Mouse (Mus musculus) 416B (cell line): ENCODE data around the gene Gm20388.
A peak's percentile ranks its signal among the peaks of the same experiment; 100 is the strongest.

Experiments
- DNase-seq: peaks from one replicate; pipeline ENCODE4 v3.0.0; 2011; ENCODE audit warnings: low read depth

The Gm20388 gene

DNA sequence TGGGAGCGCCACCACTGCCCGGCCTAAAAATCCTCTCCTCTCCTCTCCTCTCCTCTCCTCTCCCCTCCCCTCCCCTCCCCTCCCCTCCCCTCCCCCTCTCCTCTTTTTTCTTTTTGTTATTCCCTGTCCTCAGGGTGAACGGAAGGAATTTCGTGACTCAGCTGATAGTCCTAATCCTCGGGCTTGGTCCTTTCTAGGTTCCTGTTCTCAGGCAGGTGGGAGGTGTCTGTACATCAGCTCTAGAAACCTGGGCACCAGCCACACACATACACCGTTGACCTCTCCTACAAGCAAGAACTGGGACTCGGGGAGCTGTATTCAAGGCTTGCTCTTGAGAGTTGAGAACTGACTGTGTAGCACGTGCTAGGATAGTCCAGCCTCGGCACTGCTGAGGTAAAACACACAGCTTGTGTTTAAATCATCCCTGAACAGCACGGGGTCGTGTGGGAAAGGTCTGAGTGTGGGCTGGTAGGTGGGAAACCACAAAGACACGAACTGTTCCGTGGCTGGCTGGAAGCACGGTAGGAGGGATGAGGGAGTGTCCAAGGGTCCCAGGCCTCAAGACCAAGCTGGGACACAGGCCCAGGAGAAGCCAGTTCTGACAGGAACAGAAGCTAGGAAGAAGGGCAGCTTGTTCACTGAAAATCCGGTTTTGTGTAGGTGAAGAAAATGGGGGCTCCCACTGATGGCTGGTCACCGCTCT, 620.5 kb downstream of the Gm20388 start:
- DNase-seq, result no peak

DNA sequence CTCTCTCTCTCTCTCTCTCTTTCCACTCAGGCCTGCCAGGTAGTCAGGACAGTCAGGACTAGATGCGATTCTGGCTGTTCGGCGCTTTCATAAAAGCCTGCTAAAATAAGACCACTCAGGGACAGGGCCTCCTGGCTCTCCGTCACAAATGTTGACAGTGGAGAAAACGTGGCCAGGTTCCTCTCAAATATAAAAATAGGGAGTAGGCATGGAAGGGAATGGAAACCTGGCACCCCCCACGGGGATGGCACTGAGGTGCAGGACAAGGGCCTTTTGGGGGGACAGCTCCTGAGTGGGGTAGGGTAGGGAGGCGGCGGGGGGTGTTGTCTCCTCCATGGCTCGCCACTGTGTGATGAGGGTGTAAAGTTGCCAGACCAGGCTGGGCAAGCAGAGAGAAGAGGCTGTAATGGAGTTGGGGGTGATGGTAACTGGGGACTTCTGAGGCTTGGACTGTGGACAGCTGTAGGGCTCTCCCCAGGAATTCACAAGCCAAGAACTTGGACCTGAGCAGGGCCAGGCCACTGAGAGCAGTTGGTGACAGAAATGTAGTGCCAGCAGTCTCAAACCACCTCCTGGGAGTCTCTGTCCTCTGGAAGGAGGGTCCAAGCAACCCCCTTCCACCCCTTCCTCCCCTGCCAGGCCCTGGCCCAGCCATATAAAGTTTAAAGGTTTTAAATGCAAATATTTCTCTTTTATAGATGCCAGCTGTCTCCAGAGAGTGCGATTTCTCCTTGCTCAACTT, 621.3 kb downstream of the Gm20388 start:
- DNase-seq, result no peak

DNA sequence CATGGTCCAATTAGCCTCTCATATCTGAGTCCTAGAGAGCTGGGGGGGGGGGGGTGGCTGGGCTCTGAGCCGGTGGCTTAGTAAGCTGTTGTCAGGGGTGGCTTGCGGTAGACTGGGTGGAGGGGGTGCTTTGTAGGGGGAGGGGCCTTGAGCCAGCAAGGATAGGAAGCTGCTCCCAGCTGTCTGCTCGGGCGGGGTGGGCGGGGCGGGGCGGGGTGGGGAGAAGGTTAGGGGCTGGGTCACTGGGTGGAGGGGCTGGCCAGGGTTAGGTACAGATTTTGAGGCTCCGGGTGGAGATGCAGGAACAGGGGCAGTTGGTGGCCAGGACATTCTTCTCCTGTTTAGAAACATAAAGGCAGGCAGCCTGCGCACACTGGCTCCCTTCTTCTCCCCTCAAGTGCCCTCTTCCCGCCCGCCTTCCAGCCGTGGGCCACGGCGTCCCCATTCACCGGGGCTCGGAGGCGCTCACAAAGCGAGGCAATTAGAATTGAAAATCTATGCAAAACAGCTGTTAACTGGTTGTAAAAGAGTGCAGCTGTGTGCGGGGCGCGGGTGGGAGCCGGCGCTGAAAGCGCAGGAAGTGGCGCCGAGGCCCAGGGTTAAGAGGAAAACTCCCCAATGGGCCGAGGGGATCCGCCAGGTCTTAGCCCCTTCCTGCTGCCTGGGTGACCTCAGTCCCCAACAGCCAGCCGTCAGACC, 622.0 kb downstream of the Gm20388 start:
- DNase-seq, result peak; percentile 92

DNA sequence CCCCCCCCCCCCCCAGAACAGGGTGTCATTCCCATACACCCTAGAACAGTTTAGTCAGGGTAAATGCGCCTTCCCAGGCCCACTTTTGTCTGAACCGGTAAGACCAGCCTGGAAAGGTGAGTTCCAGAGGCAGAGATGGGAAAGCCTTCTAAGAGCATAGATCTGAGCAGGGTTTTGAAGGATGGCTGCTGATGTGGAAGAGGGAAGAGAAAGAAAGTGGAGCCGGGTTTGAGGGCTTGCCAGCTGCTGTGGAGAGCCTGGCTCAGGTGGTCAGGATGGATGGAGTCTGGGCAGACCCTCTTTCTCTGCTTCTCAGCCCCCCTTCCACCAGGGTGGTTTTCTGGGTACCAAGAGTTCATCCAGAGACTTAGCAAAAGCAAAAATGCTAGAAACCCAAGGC, 622.7 kb downstream of the Gm20388 start:
- no peak for DNase-seq

DNA sequence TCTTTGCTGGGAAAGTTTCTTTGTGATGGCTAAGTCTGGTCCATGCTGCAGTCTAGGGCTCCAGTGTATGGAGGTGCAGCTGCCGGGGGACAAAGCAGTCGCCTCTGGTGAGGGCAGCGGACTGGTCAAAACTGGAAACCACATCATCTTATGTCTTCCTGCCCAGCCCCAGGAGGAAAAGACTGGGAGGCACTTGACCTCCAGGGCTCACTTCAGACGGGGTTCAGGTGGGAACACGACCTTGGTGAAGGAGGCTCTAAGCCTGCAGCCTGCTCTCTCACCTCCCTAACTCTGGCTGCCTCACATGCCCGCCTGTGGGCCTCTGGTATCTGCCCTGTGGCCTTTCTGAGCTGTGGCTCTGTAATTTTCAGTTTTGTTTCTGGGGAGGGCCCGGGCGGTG, 623.4 kb downstream of the Gm20388 start:
- DNase-seq, result peak; percentile 63

DNA sequence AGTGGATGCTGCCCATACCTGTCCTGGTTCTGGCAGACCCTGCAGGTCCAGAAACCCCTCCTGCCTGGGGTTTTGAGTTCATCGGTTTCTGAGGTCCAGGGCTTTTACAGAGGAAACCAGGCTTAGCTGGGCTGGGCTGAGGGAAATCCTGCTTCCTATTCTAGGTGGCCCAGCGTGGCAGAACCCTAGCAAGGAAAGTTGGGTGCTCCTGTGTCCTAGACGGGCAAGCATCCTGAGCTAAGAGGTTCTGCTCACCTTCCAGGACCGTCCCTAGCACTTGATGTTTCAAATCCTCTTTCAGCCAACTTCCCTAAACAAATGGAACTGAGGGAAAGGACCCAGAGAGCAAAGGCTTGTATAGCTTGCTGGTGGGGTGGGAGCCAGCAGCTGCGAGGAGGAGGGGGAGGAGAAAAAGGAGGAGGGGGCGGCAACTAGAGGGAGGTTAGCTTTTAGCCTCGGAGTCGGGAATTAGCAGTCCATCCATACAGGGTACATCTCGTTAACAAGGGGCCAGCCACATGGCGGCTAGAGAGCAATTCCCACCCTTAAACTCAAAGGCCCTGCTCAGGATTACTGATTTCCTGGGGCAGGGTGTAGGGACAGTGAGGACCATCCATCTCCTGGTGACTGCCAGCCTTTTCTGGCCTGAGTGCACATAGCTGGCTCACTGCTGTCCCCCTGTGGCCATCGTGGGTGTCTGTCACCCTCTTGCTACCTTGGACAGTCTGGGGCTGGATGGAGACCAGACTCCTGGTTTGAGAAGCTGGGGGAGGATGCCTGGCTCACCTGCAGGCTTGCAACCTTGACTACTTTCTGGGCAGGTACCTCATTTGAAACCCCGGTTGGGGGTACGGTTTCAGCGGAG, 624.1 kb downstream of the Gm20388 start:
- DNase-seq, result peak; percentile 93

DNA sequence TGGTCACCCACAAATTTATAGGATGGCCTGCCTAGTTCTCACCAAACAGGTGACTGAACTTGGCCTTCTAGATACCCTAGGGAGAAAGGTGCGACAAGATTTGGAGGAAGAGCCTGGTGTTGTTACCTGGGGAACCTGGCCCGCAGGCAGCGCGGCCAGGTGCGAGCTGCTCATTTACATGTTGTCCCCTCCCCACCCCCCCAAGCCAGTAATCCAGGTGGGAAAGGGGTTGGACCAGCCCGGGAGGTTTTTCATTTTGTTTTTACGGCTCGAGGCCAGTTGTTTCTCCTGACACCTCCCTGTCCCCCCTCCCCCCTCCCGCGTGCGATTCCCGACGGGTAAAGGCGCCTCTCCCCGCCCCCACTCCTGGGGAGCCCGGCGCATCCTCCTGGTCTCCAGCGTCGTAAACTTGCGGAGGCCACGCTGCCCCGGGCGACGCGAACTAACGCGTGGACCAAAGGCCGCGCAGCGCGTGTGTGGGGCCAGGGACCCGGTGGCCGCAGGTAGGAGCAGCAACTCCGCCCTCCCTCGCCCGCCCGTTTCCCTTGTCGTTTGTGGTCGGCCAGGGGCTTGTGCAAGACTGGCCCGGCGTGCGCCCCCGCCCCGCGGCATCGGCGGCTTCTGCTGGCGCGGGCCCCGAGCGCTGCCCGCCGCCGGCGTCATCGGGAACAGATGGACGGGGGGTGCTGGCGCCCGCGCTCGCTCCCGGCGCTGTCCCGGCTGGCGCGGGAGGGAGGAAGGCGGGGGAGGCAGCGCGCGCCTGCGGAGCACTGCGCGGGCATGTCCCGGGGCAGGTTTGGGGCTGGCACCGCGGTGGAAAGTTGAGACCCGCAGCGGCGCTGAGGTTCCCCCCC, 625.0 kb downstream of the Gm20388 start:
- peak; percentile 84 for DNase-seq

DNA sequence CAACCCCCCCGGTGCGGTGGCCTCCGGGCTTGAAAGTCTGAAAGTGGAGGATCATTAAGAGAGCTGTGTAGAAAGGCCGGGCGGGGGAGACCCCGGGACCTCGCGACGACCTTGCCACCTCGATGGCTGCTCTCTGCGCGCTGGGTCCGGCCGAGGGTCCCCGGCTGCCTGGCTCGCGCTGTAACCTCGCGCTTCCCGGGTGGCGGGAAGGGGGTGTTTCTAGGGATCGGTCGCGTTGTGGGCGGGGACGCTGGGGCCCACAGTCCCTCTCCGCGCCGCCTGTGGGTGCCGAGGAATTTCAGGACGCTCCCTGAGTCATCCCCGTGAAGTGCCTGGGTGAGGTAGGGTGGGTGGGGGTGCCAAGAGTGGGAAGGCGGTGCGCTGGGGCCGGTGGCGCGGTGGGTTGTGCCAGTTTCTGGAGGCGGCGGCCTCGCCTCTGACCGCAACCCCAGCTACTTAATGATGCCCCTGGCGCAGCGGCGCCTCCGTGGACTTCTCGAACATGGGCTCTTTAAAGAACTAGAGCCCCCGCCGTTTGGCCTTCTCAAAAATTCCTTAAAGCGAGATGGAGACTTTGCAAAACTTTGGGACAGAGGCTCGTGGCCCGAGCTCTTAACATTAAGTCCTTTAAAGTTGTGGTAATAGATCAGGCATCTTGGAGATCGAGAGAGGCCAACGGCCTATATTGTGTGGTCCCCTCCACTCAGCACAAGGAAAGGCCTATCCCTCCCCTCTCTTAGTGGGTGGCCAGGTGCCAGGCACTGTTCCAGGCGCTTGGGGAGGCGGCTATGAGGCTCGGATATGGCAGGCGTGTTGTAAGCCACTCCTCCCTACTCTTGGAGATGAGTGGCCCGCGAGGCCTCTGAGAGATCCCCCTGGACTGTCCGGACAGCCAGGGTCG, 625.9 kb downstream of the Gm20388 start:
- peak; percentile 90 for DNase-seq

DNA sequence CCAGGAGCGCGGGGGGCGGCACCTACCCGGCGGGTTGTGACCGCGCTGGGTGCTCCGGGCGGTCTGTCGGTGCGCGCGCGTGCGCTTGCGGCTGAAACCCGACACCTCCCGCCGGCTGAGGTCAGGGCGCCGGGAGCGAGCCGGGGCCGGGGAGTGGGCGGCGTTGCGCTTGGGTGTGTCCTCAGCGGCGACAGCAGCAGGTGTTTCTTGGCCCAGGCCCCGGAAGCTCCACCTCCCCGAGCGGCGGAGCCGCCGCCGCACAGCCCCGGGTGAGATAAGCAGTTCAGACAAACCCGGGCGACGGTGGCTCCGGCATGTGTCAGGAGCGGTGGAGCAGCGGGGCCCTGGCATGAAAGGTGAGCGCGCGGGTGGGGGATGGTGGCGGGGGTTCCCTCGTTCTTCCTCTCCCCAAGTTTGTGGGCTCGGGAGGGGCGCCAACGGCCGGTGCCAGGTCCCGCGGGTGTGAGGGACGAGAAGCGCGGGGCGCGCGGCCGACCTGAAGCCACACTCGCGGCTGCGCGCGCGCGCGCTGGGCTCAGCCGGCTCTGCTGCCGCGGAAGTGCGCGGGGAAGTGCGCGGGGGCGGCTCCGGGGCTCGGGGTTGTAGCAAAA, 626.7 kb downstream of the Gm20388 start:
- DNase-seq, result peak; percentile 94

DNA sequence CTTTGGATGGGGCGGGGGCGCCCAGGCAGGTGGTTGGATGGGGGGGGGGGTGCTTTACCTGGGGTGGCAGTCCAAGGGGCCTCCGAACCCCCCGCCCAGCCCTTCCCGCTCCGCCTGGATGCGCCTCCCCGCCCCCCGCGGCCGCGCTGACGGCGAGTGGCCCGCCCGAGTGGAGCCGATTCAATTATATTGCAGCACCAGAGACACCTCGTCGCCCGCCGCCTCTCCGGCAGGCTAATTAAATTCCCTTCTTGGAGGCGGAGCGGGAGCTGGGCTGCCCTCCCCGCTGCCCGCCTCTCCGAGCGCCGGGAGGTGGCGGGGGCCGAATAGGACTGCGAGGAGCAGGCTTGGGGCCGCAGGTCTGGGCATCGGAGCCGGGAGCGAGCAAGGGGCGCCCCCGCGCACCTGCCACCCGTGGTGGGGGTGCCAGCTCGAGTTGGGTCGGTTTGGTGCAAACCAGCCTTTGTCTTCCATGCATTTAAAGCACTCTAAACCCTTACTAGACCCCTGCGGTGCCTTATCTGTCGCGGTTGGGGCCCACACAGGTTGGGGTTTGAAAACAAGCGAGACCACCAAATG, 627.3 kb downstream of the Gm20388 start:
- peak; percentile 44 for DNase-seq

DNA sequence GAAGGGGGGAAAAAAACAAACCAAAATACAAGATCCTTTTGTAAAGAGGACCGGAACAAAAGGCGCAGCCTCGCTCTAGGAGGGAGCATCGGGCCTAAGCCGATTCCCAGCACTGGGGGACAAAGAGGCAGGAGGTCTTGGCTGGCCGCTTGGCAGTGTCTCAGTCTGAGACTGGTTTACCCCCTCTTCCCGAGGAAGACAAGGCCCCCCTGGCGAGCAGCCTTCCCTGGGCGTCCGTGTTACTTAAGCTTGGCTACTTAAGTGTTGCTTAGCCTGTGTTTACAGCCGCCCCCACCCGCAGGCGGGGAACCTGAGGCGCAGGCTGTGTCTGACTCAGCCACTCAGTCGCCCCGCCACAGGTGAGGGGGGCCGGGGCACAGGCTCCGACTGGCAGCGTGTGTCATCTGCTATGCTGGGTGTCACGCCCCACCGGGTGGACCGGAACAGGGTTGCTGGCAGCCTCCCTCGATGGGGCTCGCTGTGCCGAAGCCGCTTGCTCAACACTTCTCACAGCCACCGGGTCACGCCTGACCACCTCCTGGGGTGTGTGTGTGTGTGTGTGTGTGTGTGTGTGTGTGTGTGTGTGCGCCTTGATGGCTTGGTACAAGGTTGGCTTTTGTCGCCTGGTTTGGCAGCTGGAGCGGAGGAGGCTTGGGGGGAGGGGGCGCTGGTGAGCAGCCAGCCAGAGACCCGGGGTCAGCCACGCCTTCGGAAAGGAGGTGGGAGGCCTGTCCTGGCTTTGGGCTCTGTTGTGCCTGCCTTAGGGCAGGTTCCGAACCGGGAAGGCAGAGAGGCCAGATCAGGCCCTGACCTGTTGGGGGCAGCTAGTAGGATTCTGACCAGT, 628.0 kb downstream of the Gm20388 start:
- peak; percentile 94 for DNase-seq

DNA sequence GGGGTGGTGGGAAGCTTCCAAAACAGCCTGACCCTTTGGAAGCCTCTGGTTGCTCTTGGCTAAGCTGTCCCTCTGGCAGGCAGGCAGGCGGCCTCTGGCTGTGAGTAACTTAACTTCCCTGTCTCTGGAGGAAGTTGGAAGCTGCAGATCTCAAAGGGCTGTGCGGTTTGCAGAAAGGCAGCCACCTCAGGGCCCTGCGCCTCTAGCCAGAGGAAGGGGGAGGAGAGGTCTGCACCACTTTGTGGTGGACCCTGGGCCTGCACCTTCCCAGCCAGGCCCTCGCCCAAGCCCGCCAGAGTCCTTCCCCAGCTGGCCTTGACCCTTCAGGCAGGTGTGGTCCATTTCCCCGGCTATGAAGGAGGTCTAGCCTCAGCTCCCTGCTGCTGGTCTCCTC, 628.7 kb downstream of the Gm20388 start:
- peak; percentile 89 for DNase-seq

DNA sequence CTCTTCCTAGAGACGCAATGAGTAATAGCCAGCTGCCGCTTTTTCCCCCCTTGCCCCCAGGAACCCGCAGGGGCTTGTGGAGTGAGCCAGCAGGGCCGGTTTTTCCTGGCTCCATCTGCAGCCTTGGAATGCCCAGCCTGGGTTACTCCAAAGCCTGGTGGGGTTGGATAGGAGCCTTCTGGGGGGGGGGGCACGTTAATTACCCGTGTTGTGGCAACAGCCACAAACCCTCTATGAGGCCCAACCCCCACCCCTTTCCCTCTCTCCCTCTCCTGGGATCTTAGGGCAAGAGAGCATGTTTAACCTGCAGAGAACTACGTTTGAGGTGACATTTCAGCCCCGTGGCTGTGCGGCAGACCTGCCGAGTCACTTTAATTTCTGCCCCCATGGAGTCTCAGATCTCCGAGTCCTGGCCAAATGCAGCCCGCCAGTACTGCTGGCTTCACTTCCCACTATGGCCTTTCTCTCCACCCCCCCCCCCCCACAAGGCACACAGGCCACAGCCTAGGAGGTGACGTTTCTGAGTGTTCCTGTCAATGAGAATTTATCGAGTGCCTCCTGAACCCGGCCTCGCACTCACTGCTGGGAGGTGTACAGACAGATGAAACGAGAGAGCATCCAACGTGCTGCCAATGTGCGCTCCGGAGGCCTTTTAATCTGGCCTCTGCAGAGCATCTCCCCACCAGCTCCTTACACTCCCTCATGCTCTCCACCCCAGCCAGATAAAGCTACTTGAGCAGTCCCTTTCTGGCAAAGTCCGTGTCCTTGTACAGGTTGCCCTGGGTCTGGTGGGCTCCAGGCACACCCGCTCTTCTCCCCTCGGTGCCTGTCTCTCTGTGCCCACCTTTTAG, 629.4 kb downstream of the Gm20388 start:
- peak; percentile 46 for DNase-seq

DNA sequence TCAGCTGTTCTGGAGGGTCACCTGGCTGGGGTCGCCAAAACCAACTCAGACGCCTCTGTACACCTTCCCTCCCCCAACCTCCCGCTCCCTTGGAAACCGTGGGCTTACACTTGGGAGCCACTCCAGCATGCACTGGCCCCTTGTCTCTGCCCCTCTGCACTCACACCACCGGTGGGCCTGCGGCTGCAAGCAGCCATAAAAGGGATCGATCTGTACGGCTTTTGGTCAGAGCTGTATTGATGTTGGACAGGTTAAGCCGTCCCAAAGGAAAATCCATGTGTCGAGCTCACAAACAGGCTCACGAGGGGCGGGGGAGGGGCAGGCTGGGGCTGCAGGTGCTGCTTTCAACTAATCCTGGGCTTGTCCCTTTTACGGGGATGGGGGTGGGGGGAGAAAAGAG, 632.4 kb downstream of the Gm20388 start:
- DNase-seq, result no peak

DNA sequence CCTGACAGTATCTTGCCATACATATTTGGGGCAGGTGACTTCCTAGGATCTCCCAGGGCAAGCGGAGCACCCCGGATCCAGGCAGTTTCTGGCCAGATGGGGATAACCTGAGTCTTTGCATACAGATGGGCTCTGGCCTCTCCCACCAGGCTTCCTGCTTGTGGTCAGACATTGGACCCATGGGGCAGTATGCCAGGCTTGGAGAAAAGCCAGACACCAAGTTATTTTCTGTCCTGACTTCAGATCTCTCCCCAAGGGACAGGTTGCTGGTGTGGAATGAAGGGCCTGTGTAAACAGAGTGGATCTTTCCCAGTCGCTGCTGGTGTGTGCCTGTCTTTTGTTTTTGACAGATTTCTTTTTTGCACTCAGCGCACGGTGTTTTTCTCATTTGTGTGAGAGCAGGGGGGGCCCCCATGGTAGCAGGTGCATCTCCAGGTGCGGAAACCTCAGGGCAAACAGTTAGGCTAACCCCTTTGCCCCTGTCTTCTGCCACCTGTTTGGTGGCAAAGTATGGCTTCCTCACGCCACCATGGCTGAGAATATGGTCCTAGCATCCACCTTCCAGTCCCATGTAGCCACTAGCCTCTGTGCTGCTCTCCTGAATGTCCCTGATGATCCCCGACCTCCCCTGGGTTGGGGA, 632.9 kb downstream of the Gm20388 start:
- DNase-seq, result peak; percentile 84

DNA sequence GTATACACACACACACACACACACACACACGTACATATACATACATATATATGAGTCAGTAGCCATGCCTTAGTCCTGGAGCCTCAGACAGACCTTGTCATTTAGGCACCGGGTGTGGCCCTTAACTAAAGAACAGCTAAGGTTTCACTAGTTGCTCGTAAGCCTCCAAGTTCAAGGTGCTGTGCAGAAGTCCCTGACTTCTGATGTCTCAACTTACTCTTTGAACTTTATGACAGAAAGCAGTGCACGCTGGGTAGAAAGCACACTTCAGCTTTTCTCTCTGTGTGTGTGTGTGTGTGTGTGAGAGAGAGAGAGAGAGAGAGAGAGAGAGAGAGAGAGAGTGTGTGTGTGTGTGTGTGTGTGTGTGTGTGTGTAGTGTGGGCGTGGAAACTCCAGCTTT, 633.5 kb downstream of the Gm20388 start:
- no peak for DNase-seq

DNA sequence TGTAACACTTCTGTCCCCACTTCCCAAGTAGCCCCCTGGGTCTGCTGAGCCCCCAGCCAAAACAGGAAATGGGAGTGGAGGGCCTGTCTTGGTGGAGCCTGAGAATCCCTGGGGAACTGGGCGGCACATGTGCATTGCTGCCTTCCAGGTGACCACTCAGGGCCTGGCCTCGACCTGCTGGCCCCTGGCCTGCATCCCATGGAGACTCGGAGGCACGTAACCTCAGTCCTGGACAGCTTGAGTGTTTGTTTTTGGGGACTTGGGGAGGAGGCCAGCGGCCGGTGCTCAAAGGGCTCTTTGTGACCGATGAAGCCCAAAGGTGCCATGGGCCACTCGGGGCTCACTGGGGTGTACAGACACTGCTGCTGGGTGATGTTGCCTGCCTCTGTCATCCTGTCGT, 636.9 kb downstream of the Gm20388 start:
- DNase-seq, result no peak
